Mouse (Mus musculus): Measurements from ENCODE around the gene Arhgap17. TPM values are rescaled to one million over a fixed set of nuclear protein-coding genes. Genes with fewer than 3 reads are reported as not detected.

Gene Arhgap17
- polyA plus RNA-seq, 1 experiment from 2014 or later = 10.1 TPM

DNA sequence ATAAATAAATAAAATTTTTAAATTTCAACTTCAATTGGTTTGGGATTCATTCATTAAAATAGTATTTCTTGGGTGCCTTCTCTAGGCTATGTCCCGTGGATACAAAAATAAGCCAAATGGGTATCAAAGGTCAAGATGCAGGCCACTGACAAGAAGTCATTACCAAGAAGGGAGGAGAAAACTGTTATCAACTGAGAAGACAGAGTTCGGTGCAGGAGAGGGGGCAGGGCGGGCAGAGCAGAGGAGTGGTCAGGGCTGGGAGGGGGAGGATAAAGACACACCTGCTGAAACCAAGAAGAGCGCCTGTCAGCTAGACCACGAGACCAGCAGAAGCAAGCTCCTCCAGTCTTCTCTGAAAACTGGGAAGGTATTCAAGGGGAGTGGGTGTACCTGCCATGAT lies 15.8 kb downstream of the Arhgap17 start:
- 10% methylated on average over 5 of the region's 5 CpGs for WGBS (ENCODE audit: insufficient replicate concordance)
- Histone ChIP-seq H3K9me3 (replicated peaks; ENCODE audit: control insufficient read depth, low read length) (no peaks in the 10 kb centered on the region), H3K27ac (ENCODE audit: low read length) (peak overlapping the region; percentile 67), H3K9ac (ENCODE audit: low read depth, low read length) (peak overlapping the region; percentile 32; the same call in 1 of the 2 replicates), H3K36me3 (ENCODE audit: control insufficient read depth, insufficient read depth) (peaks cover 5% of the 10 kb centered on the region; the same call in 1 of the 2 replicates), H3K4me2 (ENCODE audit: low read depth, low read length) (peak overlapping the region; percentile 59), H3K27me3 (ENCODE audit: control insufficient read depth, insufficient read depth, low read depth, low read length) (no peaks in the 10 kb centered on the region), H3K4me1 (ENCODE audit: control insufficient read depth, low read depth, low read length) (peaks cover 56% of the 10 kb centered on the region), H3K4me3 (ENCODE audit: low read depth, low read length) (peak overlapping the region; percentile 29)
- ATAC-seq (ENCODE audit: low read depth) = peak; percentile 95

DNA sequence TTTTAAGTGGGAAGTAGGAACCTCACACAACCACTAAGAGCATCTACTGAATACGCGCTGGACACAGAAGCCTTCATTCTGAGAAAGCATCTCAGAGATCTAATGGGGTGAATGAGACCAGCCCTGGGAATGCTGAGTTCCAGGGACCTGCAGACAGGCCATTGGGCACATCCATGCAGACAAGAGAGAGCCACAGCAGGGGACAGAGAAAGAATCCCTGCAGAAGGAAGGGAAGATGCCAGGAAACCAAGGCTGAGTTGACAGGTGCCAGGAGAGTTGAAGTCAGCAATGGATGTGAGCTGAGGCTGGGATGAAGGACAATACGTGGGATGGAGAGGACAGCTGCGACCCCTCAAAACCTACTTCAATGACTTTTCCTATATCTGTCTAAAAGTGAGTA lies 16.6 kb downstream of the Arhgap17 start:
- Histone ChIP-seq H3K9ac (ENCODE audit: low read depth, low read length) (no peak overlapping the region), H3K4me2 (ENCODE audit: low read depth, low read length) (peak overlapping the region; percentile 59; the same call in 1 of the 2 replicates), H3K27ac (ENCODE audit: low read length) (peak overlapping the region; percentile 65)

DNA sequence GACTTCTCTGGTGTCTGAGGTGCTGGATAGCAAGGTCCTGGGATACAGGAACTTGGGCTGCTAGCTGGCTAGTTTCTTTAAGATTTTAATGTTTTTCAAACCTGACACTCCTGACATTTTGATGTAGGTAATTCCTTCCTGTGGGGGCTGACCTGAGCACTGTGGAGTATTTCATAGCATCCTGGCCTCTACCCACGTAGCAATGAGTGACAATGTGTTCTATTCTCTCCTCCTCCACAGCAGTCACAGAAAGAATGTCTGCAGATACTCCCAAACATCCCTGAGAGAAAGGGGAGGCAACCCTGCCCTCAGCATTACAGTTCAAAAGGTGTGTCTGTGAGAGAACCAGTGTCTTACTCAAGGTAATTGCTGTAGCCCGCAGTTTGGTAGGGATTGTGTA lies 19.5 kb downstream of the Arhgap17 start:
- Histone ChIP-seq H3K4me1 (ENCODE audit: control insufficient read depth, low read depth, low read length) (peaks cover 35% of the 10 kb centered on the region), H3K9me3 (replicated peaks; ENCODE audit: control insufficient read depth, low read length) (no peaks in the 10 kb centered on the region), H3K4me3 (ENCODE audit: low read depth, low read length) (no peak overlapping the region), H3K4me2 (ENCODE audit: low read depth, low read length) (no peak overlapping the region), H3K27ac (ENCODE audit: low read length) (no peak overlapping the region), H3K36me3 (ENCODE audit: control insufficient read depth, insufficient read depth) (no peaks in the 10 kb centered on the region), H3K9ac (ENCODE audit: low read depth, low read length) (no peak overlapping the region), H3K27me3 (ENCODE audit: control insufficient read depth, insufficient read depth, low read depth, low read length) (no peaks in the 10 kb centered on the region)
- no peak for ATAC-seq (ENCODE audit: low read depth)
- WGBS (ENCODE audit: insufficient replicate concordance) = 67% methylated on average over 2 of the region's 2 CpGs

More for the DNA sequence above, 16.6 kb downstream of the Arhgap17 start:
- ATAC-seq (ENCODE audit: low read depth) = no peak
- no peak overlapping the region for H3K4me3 ChIP-seq (ENCODE audit: low read depth, low read length)
- H3K9me3 ChIP-seq (replicated peaks; ENCODE audit: control insufficient read depth, low read length) = no peaks in the 10 kb centered on the region
- WGBS (ENCODE audit: insufficient replicate concordance) = 87% methylated on average over 4 of the region's 4 CpGs
- H3K27me3 ChIP-seq (ENCODE audit: control insufficient read depth, insufficient read depth, low read depth, low read length) = no peaks in the 10 kb centered on the region
- peaks cover 5% of the 10 kb centered on the region; the same call in 1 of the 2 replicates for H3K36me3 ChIP-seq (ENCODE audit: control insufficient read depth, insufficient read depth)
- H3K4me1 ChIP-seq (ENCODE audit: control insufficient read depth, low read depth, low read length) = peaks cover 56% of the 10 kb centered on the region

DNA sequence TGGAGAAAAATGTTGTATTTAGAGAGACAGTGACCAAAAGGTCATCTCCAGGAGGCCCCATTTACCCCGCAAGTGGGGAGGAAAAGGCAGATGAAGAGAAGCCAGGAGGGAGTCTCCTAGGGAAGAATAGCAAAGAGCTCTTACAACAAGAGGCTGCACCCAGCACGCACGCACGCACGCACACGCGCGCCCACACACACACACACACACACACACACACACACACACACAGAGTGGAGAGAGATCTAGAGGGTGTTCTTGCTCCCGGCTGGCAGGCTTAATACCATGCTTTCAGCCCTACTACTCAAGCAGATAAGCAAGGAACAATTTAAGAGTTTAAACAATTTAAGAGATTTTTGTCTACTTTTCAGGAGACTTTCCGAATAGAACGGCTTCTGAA lies 19.9 kb downstream of the Arhgap17 start:
- H3K4me3 ChIP-seq (ENCODE audit: low read depth, low read length) = no peak overlapping the region
- H3K27ac ChIP-seq (ENCODE audit: low read length) = no peak overlapping the region
- H3K4me2 ChIP-seq (ENCODE audit: low read depth, low read length) = no peak overlapping the region
- no peak for ATAC-seq (ENCODE audit: low read depth)
- H3K9ac ChIP-seq (ENCODE audit: low read depth, low read length) = no peak overlapping the region
- H3K27me3 ChIP-seq (ENCODE audit: control insufficient read depth, insufficient read depth, low read depth, low read length) = no peaks in the 10 kb centered on the region
- peaks cover 31% of the 10 kb centered on the region for H3K4me1 ChIP-seq (ENCODE audit: control insufficient read depth, low read depth, low read length)
- no peaks in the 10 kb centered on the region for H3K9me3 ChIP-seq (replicated peaks; ENCODE audit: control insufficient read depth, low read length)
- H3K36me3 ChIP-seq (ENCODE audit: control insufficient read depth, insufficient read depth) = no peaks in the 10 kb centered on the region
- 77% methylated on average over 11 of the region's 11 CpGs for WGBS (ENCODE audit: insufficient replicate concordance)

DNA sequence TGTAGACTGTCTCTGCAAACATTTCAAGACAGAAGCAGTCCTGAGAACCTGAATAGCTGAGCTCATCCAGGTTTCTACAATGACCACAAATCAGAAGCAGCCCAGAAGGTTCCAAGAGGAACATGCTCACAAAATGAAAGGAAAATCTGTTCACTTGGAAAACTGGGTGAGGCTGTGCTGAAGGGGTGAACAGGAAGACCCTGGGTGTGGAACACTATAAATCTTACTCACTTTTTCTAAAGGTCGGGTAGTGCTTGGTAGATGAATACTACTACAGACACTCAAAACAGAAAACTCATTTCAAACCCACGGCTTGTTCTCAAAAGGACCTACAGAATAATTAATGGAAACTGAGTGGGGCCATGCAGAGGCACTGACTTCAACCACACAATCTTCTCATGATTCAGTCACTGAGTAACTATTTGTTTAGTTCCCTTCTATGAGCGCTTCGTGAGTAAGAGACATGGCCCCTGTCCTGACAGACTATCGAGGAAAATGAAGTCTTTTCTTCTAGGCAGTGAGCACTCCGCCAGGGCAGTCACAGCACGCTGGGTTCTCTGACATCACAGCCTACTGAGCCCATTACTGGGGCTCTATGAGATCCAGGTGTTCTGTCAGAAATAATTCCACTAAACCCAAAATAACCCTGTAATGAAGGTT lies 23.0 kb downstream of the Arhgap17 start:
- no peaks in the 10 kb centered on the region for H3K9me3 ChIP-seq (replicated peaks; ENCODE audit: control insufficient read depth, low read length)
- WGBS (ENCODE audit: insufficient replicate concordance) = 76% methylated on average over 7 of the region's 7 CpGs
- H3K4me2 ChIP-seq (ENCODE audit: low read depth, low read length) = no peak overlapping the region
- no peak for ATAC-seq (ENCODE audit: low read depth)
- no peak overlapping the region for H3K9ac ChIP-seq (ENCODE audit: low read depth, low read length)
- H3K27me3 ChIP-seq (ENCODE audit: control insufficient read depth, insufficient read depth, low read depth, low read length) = no peaks in the 10 kb centered on the region
- no peaks in the 10 kb centered on the region for H3K36me3 ChIP-seq (ENCODE audit: control insufficient read depth, insufficient read depth)
- no peak overlapping the region for H3K4me3 ChIP-seq (ENCODE audit: low read depth, low read length)
- no peak overlapping the region for H3K27ac ChIP-seq (ENCODE audit: low read length)
- peaks cover 5% of the 10 kb centered on the region for H3K4me1 ChIP-seq (ENCODE audit: control insufficient read depth, low read depth, low read length)

DNA sequence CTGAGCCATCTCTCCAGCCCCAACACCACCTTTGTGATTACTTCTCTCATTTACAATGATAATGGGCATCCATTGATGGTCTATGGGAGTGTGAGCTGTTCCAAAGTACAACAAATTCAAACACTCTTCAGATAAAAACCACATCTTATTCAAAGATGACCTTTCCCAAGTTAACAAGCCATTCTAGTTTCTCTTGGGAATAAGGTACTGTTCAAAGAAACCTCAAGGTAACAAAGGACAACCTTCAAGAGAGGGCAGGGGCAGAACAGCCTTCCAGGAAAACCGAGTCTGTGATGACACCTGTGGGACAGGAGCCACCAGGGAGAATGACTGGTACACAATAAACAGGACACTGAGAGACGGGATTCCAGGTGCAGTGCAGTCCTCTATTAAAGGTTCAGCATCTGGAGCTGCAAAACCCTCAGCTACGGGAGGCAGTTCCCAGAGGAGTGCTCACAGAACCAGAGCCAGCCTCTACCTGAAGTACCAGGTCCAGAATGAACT lies 24.6 kb downstream of the Arhgap17 start:
- H3K4me2 ChIP-seq (ENCODE audit: low read depth, low read length) = no peak overlapping the region
- 82% methylated on average over 3 of the region's 3 CpGs for WGBS (ENCODE audit: insufficient replicate concordance)
- peaks cover under 1% of the 10 kb centered on the region for H3K4me1 ChIP-seq (ENCODE audit: control insufficient read depth, low read depth, low read length)
- no peak overlapping the region for H3K9ac ChIP-seq (ENCODE audit: low read depth, low read length)
- no peak for ATAC-seq (ENCODE audit: low read depth)
- H3K9me3 ChIP-seq (replicated peaks; ENCODE audit: control insufficient read depth, low read length) = no peaks in the 10 kb centered on the region
- H3K27ac ChIP-seq (ENCODE audit: low read length) = no peak overlapping the region
- H3K27me3 ChIP-seq (ENCODE audit: control insufficient read depth, insufficient read depth, low read depth, low read length) = no peaks in the 10 kb centered on the region
- no peaks in the 10 kb centered on the region for H3K36me3 ChIP-seq (ENCODE audit: control insufficient read depth, insufficient read depth)
- no peak overlapping the region for H3K4me3 ChIP-seq (ENCODE audit: low read depth, low read length)

DNA sequence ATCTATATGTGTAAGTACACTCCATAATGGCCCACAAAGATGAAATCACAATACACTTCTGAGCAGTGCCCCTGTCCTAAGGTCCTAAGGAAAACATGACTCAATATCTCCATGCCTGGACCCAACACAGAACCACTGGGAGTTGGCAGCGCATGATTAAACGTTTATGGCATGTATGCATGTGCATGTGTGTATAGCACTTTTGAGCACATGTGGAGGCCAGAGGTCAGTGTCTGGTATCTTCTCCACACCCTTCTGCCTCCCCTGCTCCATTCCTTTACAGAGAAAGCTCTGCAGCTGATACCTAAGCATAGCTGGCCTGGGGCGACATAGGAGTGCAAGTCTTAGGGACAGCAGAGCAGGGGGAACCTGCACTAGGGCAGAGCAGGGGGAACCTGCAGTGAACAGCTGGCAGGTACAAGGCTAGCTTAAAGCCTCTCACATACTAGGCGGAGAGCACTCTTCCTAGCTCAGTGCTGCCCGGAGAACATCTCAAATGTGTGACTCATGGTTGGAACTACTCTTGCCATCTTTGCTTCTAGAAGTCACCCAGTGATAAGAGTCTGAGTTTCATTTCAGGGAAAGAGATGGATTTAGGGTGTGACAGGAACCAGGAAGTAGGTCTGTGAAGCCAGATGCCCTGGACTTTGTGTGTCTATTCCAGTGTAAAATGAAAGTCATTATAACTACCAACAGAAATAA lies 25.5 kb downstream of the Arhgap17 start:
- H3K4me2 ChIP-seq (ENCODE audit: low read depth, low read length) = no peak overlapping the region
- no peaks in the 10 kb centered on the region for H3K9me3 ChIP-seq (replicated peaks; ENCODE audit: control insufficient read depth, low read length)
- no peak for ATAC-seq (ENCODE audit: low read depth)
- H3K27me3 ChIP-seq (ENCODE audit: control insufficient read depth, insufficient read depth, low read depth, low read length) = no peaks in the 10 kb centered on the region
- WGBS (ENCODE audit: insufficient replicate concordance) = 78% methylated on average over 5 of the region's 5 CpGs
- H3K36me3 ChIP-seq (ENCODE audit: control insufficient read depth, insufficient read depth) = no peaks in the 10 kb centered on the region
- H3K27ac ChIP-seq (ENCODE audit: low read length) = no peak overlapping the region
- H3K4me1 ChIP-seq (ENCODE audit: control insufficient read depth, low read depth, low read length) = no peaks in the 10 kb centered on the region; the same call in 1 of the 2 replicates
- H3K4me3 ChIP-seq (ENCODE audit: low read depth, low read length) = no peak overlapping the region
- H3K9ac ChIP-seq (ENCODE audit: low read depth, low read length) = no peak overlapping the region

DNA sequence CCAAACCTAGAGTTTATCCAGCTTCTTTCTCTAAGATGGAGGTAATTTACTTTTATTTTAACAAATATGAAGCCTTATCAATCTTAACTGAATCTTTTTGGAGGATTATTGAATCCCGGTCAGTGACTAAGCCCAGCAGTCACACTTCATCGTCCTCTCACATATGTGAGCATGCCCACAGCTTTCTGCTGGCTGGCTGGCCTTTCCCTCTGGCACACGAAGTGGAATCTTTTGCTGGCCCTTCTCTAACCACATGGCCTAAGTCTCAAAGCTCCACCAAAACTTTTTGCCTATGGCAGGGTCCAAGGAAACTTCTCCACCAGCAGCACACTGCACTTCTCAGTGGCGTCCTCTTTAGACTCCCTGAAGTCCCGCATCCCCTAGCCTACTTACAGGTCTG lies 27.8 kb downstream of the Arhgap17 start:
- 74% methylated on average over 5 of the region's 5 CpGs for whole genome bisulfite sequencing (ENCODE audit: insufficient replicate concordance)
- no peaks in the 10 kb centered on the region for H3K9me3 ChIP-seq (replicated peaks; ENCODE audit: control insufficient read depth, low read length)
- H3K9ac ChIP-seq (ENCODE audit: low read depth, low read length) = no peak overlapping the region
- no peak for ATAC-seq (ENCODE audit: low read depth)
- H3K27ac ChIP-seq (ENCODE audit: low read length) = no peak overlapping the region
- H3K4me2 ChIP-seq (ENCODE audit: low read depth, low read length) = no peak overlapping the region
- H3K4me3 ChIP-seq (ENCODE audit: low read depth, low read length) = no peak overlapping the region
- H3K4me1 ChIP-seq (ENCODE audit: control insufficient read depth, low read depth, low read length) = no peaks in the 10 kb centered on the region; the same call in 1 of the 2 replicates
- H3K36me3 ChIP-seq (ENCODE audit: control insufficient read depth, insufficient read depth) = no peaks in the 10 kb centered on the region
- H3K27me3 ChIP-seq (ENCODE audit: control insufficient read depth, insufficient read depth, low read depth, low read length) = no peaks in the 10 kb centered on the region

DNA sequence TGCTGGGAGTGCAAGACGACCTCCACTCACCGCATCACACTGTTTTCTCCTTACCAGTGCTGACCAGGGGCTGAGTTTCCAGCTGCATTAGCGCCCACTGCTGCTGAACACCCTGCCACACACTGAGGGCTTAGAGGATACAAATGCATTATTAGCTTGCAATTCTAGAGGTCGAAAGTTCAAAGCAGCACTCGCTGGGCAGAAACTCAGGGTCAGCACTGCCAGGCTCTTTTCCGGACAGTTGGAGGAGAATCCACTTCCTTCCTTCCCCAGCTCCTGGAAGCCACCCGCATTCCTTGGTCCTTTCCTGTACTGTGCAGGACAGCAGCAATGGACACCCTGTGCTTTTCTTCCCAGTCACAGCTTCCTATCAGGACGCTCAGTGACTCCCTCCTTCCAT lies 31.4 kb downstream of the Arhgap17 start:
- H3K27ac ChIP-seq (ENCODE audit: low read length) = no peak overlapping the region
- H3K36me3 ChIP-seq (ENCODE audit: control insufficient read depth, insufficient read depth) = no peaks in the 10 kb centered on the region
- 68% methylated on average over 8 of the region's 8 CpGs for WGBS (ENCODE audit: insufficient replicate concordance)
- no peaks in the 10 kb centered on the region for H3K9me3 ChIP-seq (replicated peaks; ENCODE audit: control insufficient read depth, low read length)
- H3K27me3 ChIP-seq (ENCODE audit: control insufficient read depth, insufficient read depth, low read depth, low read length) = no peaks in the 10 kb centered on the region
- no peak overlapping the region for H3K4me3 ChIP-seq (ENCODE audit: low read depth, low read length)
- peak; percentile 43; the same call in 1 of the 2 replicates for ATAC-seq (ENCODE audit: low read depth)
- no peak overlapping the region for H3K4me2 ChIP-seq (ENCODE audit: low read depth, low read length)
- H3K4me1 ChIP-seq (ENCODE audit: control insufficient read depth, low read depth, low read length) = peaks cover 2% of the 10 kb centered on the region; the same call in 1 of the 2 replicates
- H3K9ac ChIP-seq (ENCODE audit: low read depth, low read length) = no peak overlapping the region
